Mouse (Mus musculus) heart, embryonic 12.5 days (tissue): ENCODE data around the gene Myadm. TPM values are rescaled to one million over a fixed set of nuclear protein-coding genes. Genes with fewer than 3 reads are reported as not detected.
"Not testable (repeated sequence)": the region's sequence is repeated elsewhere in the genome, so short reads cannot be mapped to it uniquely, and the experiment has no call there.

Experiments used
- ATAC-seq: fragments of 200-750 bp; cut with Nextera tagmentation; 2 replicates; pipeline ENCODE4 v1.8.0; 2017; ENCODE audit warnings: moderate TSS enrichment, moderate library complexity; ENCODE audit not compliant: insufficient number of reproducible peaks, low FRiP score
- H3K27ac ChIP-seq: fragments of 300-500 bp; sonication (generic); 2 replicates; pipeline ENCODE4 v1.5.1; 2016; ENCODE audit warnings: mild to moderate bottlenecking, moderate library complexity; ENCODE audit not compliant: poor library complexity, severe bottlenecking
- H3K27me3 ChIP-seq: fragments of 300-500 bp; sonication (generic); replicated peaks from 2 replicates; pipeline ENCODE4 v1.6.1; 2016; ENCODE audit warnings: mild to moderate bottlenecking, moderate library complexity
- H3K36me3 ChIP-seq: fragments of 300-500 bp; sonication (generic); 2 replicates; pipeline ENCODE4 v1.6.1; 2016; ENCODE audit warnings: mild to moderate bottlenecking, moderate library complexity
- H3K4me1 ChIP-seq: fragments of 300-500 bp; sonication (generic); replicated peaks from 2 replicates; pipeline ENCODE4 v1.6.1; 2016; ENCODE audit warnings: mild to moderate bottlenecking
- H3K4me2 ChIP-seq: fragments of 300-500 bp; sonication (generic); 2 replicates; pipeline ENCODE4 v1.6.1; 2016; ENCODE audit warnings: mild to moderate bottlenecking, moderate library complexity
- H3K4me3 ChIP-seq: fragments of 300-500 bp; sonication (generic); 2 replicates; pipeline ENCODE4 v1.5.1; 2016; ENCODE audit warnings: mild to moderate bottlenecking
- H3K9ac ChIP-seq: fragments of 300-500 bp; sonication (generic); 2 replicates; pipeline ENCODE4 v1.6.1; 2016; ENCODE audit warnings: mild to moderate bottlenecking, moderate library complexity
- H3K9me3 ChIP-seq: fragments of 300-500 bp; sonication (generic); replicated peaks from 2 replicates; pipeline ENCODE4 v1.6.1; 2016; ENCODE audit warnings: mild to moderate bottlenecking, moderate library complexity
- WGBS: fragments of 180-500 bp; shearing (Covaris S2); methylation state at CpG from one replicate; pipeline ENCODE4 v1.1.7; 2016; 5-methylcytosine and 5-hydroxymethylcytosine counted together
- polyA plus RNA-seq: library from polyadenylated mRNA; unstranded; fragments of >200 nt; fragmentation: Nextera tagmentation; extraction: Ambion mirVana; gene quantifications from 2 replicates; pipeline ENCODE4 v1.2.1, GENCODE M21; 2016

The Myadm gene
- polyA plus RNA-seq, 1 experiment from 2014 or later = 186 TPM

GRCm38 (mm10) chr7:3272206-3272605 is 16.7 kb upstream of the Myadm start:
- Histone ChIP-seq H3K4me2 (no peak overlapping the region), H3K27ac (no peak overlapping the region), H3K9me3 (no peaks in the 10 kb centered on the region), H3K4me1 (no peaks in the 10 kb centered on the region; the same call in 1 of the 2 replicates), H3K4me3 (no peak overlapping the region), H3K27me3 (no peaks in the 10 kb centered on the region), H3K36me3 (no peaks in the 10 kb centered on the region), H3K9ac (no peak overlapping the region)
- 81% methylated on average over 9 of the region's 9 CpGs for WGBS
- ATAC-seq = no peak

- H3K4me1 ChIP-seq = peaks cover 7% of the 10 kb centered on the region
- no peak overlapping the region for H3K4me3 ChIP-seq
- no peaks in the 10 kb centered on the region for H3K27me3 ChIP-seq
- no peaks in the 10 kb centered on the region for H3K36me3 ChIP-seq
- no peak overlapping the region for H3K9ac ChIP-seq
- H3K27ac ChIP-seq = peak overlapping the region; percentile 93
- 36% methylated on average over 6 of the region's 6 CpGs for WGBS
- 0 out of 2 replicates have a peak overlapping the region, but pooled peaks have one; percentile 19 for H3K4me2 ChIP-seq
- no peaks in the 10 kb centered on the region for H3K9me3 ChIP-seq
- peak; percentile 82 for ATAC-seq
These were observed 13.3 kb upstream of the Myadm start for GRCm38 (mm10) chr7:3275455-3276170.

- H3K36me3 ChIP-seq, H3K9ac ChIP-seq, H3K27ac ChIP-seq, ATAC-seq, H3K4me3 ChIP-seq, H3K27me3 ChIP-seq, H3K4me2 ChIP-seq, H3K9me3 ChIP-seq: not testable (repeated sequence)
- H3K4me1 ChIP-seq = peaks cover 15% of the 10 kb centered on the region
- WGBS = 58% methylated on average over 4 of the region's 4 CpGs
These were observed 12.1 kb upstream of the Myadm start for GRCm38 (mm10) chr7:3276781-3277180.

- ATAC-seq = no peak
- no peaks in the 10 kb centered on the region for H3K9me3 ChIP-seq
- 65% methylated on average over 5 of the region's 5 CpGs for WGBS
- peaks cover 15% of the 10 kb centered on the region for H3K4me1 ChIP-seq
- no peak overlapping the region for H3K4me3 ChIP-seq
- no peaks in the 10 kb centered on the region for H3K36me3 ChIP-seq
- H3K27me3 ChIP-seq = no peaks in the 10 kb centered on the region
- H3K9ac ChIP-seq = no peak overlapping the region
- peak overlapping the region; percentile 44; the same call in 1 of the 2 replicates for H3K4me2 ChIP-seq
- peak overlapping the region; percentile 76 for H3K27ac ChIP-seq
These were observed 8.7 kb upstream of the Myadm start for GRCm38 (mm10) chr7:3280080-3280653.

- WGBS = 17% methylated on average over 8 of the region's 8 CpGs
These were observed 8.2 kb upstream of the Myadm start for GRCm38 (mm10) chr7:3280654-3281153.

GRCm38 (mm10) chr7:3281741-3282140 is 7.1 kb upstream of the Myadm start:
- Histone ChIP-seq H3K27me3 (no peaks in the 10 kb centered on the region), H3K4me1 (peaks cover 15% of the 10 kb centered on the region), H3K4me3 (no peak overlapping the region), H3K27ac (no peak overlapping the region), H3K9ac (no peak overlapping the region), H3K36me3 (no peaks in the 10 kb centered on the region), H3K4me2 (no peak overlapping the region), H3K9me3 (no peaks in the 10 kb centered on the region)
- ATAC-seq = no peak
- WGBS = 81% methylated on average over 6 of the region's 6 CpGs

More at GRCm38 (mm10) chr7:3280654-3281153, 8.2 kb upstream of the Myadm start:
- no peaks in the 10 kb centered on the region for H3K9me3 ChIP-seq
- no peak overlapping the region for H3K4me3 ChIP-seq
- peak overlapping the region; percentile 76 for H3K27ac ChIP-seq
- ATAC-seq = 0 out of 2 replicates have a peak, but pooled peaks have one; percentile 60
- no peak overlapping the region; the same call in 1 of the 2 replicates for H3K9ac ChIP-seq
- H3K4me1 ChIP-seq = peaks cover 15% of the 10 kb centered on the region
- no peaks in the 10 kb centered on the region for H3K27me3 ChIP-seq
- no peaks in the 10 kb centered on the region for H3K36me3 ChIP-seq
- H3K4me2 ChIP-seq = peak overlapping the region; percentile 44

- H3K4me2 ChIP-seq = no peak overlapping the region
- H3K27ac ChIP-seq = no peak overlapping the region
- H3K27me3 ChIP-seq = no peaks in the 10 kb centered on the region
- H3K4me3 ChIP-seq = no peak overlapping the region
- H3K9ac ChIP-seq = no peak overlapping the region
- WGBS = 77% methylated on average over 11 of the region's 11 CpGs
- no peaks in the 10 kb centered on the region for H3K9me3 ChIP-seq
- H3K4me1 ChIP-seq = peaks cover 15% of the 10 kb centered on the region
- no peak for ATAC-seq
- H3K36me3 ChIP-seq = no peaks in the 10 kb centered on the region
These were observed 5.6 kb upstream of the Myadm start for GRCm38 (mm10) chr7:3283081-3283875.

GRCm38 (mm10) chr7:3284604-3285003 is 4.3 kb upstream of the Myadm start:
- Histone ChIP-seq H3K9ac (no peak overlapping the region), H3K9me3 (no peaks in the 10 kb centered on the region), H3K4me1 (peaks cover 17% of the 10 kb centered on the region), H3K27me3 (no peaks in the 10 kb centered on the region), H3K4me3 (no peak overlapping the region), H3K4me2 (no peak overlapping the region), H3K36me3 (no peaks in the 10 kb centered on the region), H3K27ac (no peak overlapping the region)
- WGBS = 78% methylated on average over 10 of the region's 10 CpGs
- no peak for ATAC-seq

- Histone ChIP-seq H3K9me3 (no peaks in the 10 kb centered on the region), H3K4me1 (peaks cover 9% of the 10 kb centered on the region), H3K4me2 (no peak overlapping the region), H3K9ac (no peak overlapping the region), H3K27me3 (no peaks in the 10 kb centered on the region), H3K27ac (no peak overlapping the region), H3K36me3 (no peaks in the 10 kb centered on the region), H3K4me3 (no peak overlapping the region)
- ATAC-seq = no peak
- 88% methylated on average over 5 of the region's 5 CpGs for WGBS
These were observed 2.8 kb upstream of the Myadm start for GRCm38 (mm10) chr7:3286036-3286435.

GRCm38 (mm10) chr7:3287186-3287585 is 1.7 kb upstream of the Myadm start:
- peaks cover 16% of the 10 kb centered on the region for H3K4me1 ChIP-seq
- H3K4me3 ChIP-seq = no peak overlapping the region
- H3K9ac ChIP-seq = no peak overlapping the region
- no peaks in the 10 kb centered on the region for H3K27me3 ChIP-seq
- no peaks in the 10 kb centered on the region for H3K36me3 ChIP-seq
- no peak overlapping the region for H3K4me2 ChIP-seq
- H3K9me3 ChIP-seq = no peaks in the 10 kb centered on the region
- 70% methylated on average over 7 of the region's 7 CpGs for WGBS
- no peak overlapping the region for H3K27ac ChIP-seq
- no peak for ATAC-seq
